Mouse (Mus musculus) heart, adult 11 months (tissue): ENCODE measurements around the gene Tdrkh.

Experiments used
- DNase-seq: peaks from one replicate; pipeline ENCODE4 v3.0.0; 2022

The Tdrkh gene

DNA sequence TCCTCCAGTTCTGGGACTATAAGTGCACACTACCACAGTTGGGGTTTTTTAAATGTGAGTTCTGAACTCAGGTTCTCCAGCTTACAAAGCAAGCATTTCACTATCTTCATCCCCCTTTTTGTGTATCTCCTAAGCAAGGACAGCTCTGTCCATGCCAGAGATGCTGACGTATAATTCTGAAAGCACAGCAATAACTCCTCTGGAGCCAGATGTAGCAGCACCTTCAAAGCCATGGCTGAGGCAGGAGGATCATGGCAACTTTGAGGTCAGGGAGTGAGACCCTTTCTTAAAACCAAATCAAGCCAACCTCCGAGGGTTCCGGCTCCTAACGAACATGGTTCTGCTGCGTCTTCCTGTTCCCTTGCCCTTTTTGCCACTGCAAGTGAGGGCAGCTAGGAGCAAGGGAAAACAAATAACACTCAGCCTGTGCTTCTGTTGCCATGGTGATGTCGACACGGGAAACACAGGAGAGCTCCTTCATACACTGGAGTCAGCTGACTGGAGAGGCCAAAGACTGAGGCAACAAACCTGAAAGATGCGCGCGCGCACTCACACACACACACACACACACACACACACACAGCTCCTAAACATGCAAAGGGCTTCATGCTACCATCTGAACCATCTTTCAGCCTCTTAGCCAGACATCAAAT lies 51.0 kb downstream of the Tdrkh start:
- no peak for DNase-seq

GRCm38 (mm10) chr3:94465632-94466430 lies 52.8 kb downstream of the Tdrkh start:
- DNase-seq: no peak

DNA sequence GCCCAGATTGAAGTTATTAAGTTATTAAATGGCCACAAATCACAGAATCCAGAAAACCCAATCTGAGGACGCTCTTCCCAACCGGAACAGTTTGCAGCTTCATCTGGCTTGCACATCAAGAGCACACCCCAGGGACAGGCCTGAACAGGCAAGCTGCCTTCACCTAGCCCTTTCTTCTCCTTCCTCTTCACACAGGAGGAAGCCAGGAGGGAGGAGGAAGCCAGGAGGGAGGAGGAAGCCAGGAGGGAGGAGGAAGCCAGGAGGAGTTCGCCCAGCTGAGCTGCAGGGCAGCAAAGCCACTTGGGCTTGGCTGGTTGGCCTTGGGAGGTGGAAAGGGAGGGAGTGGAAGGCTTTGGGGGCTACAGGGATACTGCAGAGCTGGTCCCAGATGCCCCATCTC lies 55.9 kb downstream of the Tdrkh start:
- no peak for DNase-seq

DNA sequence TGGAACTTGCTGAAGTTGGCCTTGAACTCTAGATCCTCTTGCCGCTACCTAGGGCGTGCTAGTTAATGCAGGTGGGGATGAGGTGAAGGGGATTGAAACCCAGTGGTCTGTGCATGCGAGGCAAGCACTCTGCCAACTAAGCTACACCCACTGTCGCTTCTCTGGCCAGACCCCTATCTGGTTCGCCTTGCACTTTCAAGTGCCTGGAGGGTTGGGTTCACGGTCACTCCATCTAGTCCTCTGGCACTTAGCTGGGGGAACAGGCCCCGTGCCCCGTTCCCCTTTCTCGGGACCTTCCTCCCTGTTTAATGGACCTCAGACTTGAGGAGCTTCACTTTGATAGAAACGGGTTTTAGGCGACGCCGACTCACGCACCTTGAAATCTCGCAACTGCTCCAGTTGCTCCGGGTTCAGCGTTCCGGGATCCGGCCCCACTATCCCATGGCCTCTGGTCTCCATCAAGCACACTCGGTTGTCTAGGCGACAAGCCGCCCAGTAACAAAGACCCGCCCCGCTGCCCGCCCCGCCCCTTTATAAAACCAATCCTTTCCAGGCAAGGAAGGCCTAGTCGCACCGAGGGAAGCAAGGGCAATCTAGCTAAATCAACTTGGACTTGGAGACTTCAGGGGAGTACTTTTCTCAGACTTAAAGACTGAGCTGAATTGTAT lies 59.5 kb downstream of the Tdrkh start:
- DNase-seq: peak; percentile 95

DNA sequence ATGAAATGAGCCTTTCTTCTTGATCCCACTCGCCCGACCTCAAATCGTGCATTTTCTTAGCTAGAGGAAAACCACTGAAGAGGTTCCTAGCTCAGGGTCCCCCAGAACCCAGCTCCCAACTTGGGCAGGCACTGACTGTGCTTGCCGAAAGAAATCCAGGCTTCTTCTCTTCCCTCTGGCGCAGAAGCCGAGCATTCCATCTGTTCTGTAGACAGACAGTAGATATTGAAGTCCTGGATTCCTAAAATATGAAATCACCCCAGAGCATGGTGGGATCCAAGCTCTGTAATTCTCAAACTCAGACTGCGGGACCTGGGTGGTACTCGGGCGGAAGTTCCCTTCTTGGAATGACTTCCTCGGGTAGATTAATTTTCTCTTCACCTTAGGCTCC lies 60.0 kb downstream of the Tdrkh start:
- DNase-seq: no peak

DNA sequence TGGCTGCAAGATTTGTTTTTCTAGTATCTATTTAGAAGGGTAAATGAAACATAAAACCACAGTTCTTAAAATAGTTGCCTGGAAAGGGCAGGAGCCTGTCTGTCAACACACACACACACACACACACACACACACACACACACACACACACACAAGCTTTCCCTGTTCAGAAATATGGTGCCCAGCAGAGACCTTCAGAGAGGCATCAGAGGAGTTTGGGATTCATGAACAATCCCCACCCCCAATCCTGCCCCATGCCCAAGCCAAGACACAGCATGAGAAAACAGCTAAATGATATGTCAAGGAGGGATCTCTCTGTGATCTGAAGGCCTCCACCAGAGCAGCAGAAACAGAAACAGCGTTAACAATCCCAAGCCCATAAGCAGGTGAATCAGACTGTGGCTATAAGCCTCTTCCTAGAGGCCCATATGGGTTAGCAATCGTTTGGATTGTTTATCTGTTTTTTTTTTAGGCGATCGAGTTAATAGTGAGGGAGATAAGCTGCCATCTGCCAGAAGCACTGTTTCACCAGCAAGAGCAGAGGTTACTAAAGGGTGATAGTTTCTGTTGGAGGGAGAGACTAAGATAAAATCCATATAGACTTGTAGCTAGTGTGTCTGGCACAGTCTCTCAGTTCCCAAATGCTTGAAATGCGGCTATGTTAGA lies 60.6 kb downstream of the Tdrkh start:
- no peak for DNase-seq

- DNase-seq: no peak
Observed at GRCm38 (mm10) chr3:94476301-94477035, 63.4 kb downstream of the Tdrkh start.

GRCm38 (mm10) chr3:94477444-94477843 lies 64.4 kb downstream of the Tdrkh start:
- no peak for DNase-seq

DNA sequence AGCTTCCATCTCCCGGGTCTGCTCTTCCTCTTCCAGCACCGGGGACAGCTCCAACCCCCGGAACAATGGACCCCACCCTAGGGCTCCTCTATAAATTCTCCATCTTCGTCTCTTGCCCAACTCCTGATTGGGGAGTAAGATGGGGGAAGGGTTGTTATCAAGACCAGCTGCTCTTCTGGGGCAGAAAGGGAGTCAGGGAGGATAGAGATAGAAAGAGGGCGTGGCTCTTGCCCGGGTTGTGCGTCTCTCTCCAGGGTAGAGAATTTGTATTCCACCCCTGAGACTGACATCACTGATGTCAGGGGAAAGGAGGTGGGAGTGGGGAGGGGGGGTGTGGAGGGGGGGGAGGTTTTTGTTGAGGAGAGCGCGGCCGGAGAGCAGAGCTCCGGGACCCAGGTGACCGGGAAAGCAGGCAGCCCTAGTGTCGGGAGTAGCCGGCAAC lies 64.9 kb downstream of the Tdrkh start, which contains the start of gene Celf3:
Celf3 (plus strand) TSS at position 315 of the 442 bp plus-strand sequence.
- DNase-seq: no peak

DNA sequence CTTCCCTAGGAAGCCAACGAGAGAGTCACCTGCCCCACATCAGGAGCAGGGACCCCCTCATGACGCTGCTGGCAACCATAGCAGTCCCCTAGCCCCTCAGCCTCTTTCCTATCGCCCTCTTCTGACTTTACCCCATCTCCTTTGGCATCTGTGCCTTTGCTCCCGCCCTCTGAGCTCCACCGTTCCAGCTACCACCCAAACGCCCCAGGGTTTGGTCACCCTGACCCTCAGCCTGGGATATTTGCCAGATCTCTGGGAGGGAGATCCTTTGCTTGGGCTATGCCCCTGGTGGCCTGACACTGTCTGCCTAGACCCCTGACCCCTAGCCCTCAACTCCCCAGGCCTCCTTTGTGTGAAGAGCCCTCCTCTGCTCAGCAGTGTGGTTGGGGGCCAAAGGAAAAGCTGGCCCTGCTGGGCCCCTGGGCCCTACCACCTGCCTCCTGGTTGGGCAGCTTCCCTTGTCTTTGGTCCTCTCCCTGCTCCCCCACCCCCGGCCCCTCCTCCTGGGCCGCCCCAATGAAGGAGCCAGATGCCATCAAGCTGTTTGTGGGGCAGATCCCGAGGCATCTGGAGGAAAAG lies 65.6 kb downstream of the Tdrkh start:
- DNase-seq: no peak

- DNase-seq: no peak
Observed at GRCm38 (mm10) chr3:94479564-94479963, 66.5 kb downstream of the Tdrkh start.

GRCm38 (mm10) chr3:94480291-94480884 lies 67.3 kb downstream of the Tdrkh start, which contains the start of gene Riiad1:
Riiad1 (minus strand) TSS chr3:94480341.
- DNase-seq: no peak

DNA sequence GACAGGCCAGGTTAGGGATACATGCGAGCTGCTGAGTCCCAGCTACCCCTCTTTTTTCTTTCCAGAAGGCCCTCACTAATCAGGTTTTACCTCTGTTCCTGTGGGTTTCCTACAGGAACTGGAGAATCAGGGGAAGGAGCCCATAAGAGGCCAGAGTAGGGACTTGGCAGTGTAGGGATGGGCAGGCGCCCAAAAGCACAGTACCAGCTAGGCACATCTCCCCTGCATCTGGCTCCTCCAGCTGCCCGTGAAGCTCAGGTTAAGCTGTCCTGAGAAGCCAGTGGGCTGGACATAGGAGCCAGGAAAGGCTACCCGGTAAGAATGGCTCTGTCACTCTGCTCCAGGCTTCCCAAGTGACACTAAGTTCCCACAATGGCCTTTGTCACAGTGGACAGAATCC lies 68.4 kb downstream of the Tdrkh start:
- DNase-seq: no peak

GRCm38 (mm10) chr3:94482764-94483385 lies 69.8 kb downstream of the Tdrkh start:
- peak; percentile 94 for DNase-seq

- DNase-seq: no peak
Observed at GRCm38 (mm10) chr3:94483790-94484439, 70.8 kb downstream of the Tdrkh start.
